Mouse (Mus musculus) erythroblast, embryonic 14.5 days (primary cell): ENCODE data around the gene Slc8a1.

ENCODE experiments used
- GATA1 ChIP-seq: IDR thresholded peaks from 2 replicates; pipeline ENCODE4 v1.6.1; 2012; ENCODE audit warnings: low read length, inconsistent platforms, mixed read lengths
- TAL1 ChIP-seq: IDR thresholded peaks from 3 replicates; pipeline ENCODE4 v1.6.1; 2012; ENCODE audit warnings: low read length, inconsistent platforms, mixed read lengths

- no peak for TF ChIP-seq GATA1
- no peak for TF ChIP-seq TAL1
Measured at GRCm38 (mm10) chr17:81378436-81378835, 359.7 kb downstream of the Slc8a1 start.
